Mouse (Mus musculus) hindbrain, embryonic 16.5 days (tissue): ENCODE results near the gene Kdm4a. TPM values are rescaled to one million over a fixed set of nuclear protein-coding genes. Genes with fewer than 3 reads are reported as not detected.

Source experiments
- ATAC-seq: fragments of 200-750 bp; cut with Nextera tagmentation; 2 replicates; pipeline ENCODE4 v1.8.0; 2017; ENCODE audit warnings: moderate TSS enrichment, moderate library complexity
- H3K27ac ChIP-seq: fragments of 300-500 bp; sonication (generic); 2 replicates; pipeline ENCODE4 v1.5.1; 2014; ENCODE audit warnings: low read depth, mild to moderate bottlenecking, control low read depth, low read length, moderate library complexity
- H3K27me3 ChIP-seq: fragments of 300-500 bp; sonication (generic); replicated peaks from 2 replicates; pipeline ENCODE4 v1.6.1; 2014; ENCODE audit warnings: low read length; ENCODE audit not compliant: control insufficient read depth, insufficient read depth
- H3K36me3 ChIP-seq: fragments of 300-500 bp; sonication (generic); 2 replicates; pipeline ENCODE4 v1.6.1; 2014; ENCODE audit warnings: mild to moderate bottlenecking, low read length, moderate library complexity, mixed read lengths; ENCODE audit not compliant: control insufficient read depth, insufficient read depth
- H3K4me1 ChIP-seq: fragments of 300-500 bp; sonication (generic); 2 replicates; pipeline ENCODE4 v1.6.1; 2014; ENCODE audit warnings: low read depth, low read length; ENCODE audit not compliant: control insufficient read depth, insufficient read depth
- H3K4me2 ChIP-seq: fragments of 300-500 bp; sonication (generic); 2 replicates; pipeline ENCODE4 v1.6.1; 2014; ENCODE audit warnings: mild to moderate bottlenecking, low read length, control low read depth, moderate library complexity
- H3K4me3 ChIP-seq: fragments of 300-500 bp; sonication (generic); 2 replicates; pipeline ENCODE4 v1.5.1; 2014; ENCODE audit warnings: mild to moderate bottlenecking, low read length, control low read depth, moderate library complexity
- H3K9ac ChIP-seq: fragments of 300-500 bp; sonication (generic); 2 replicates; pipeline ENCODE4 v1.6.1; 2014; ENCODE audit warnings: low read depth, mild to moderate bottlenecking, control low read depth, low read length, moderate library complexity
- H3K9me3 ChIP-seq: fragments of 300-500 bp; sonication (generic); 2 replicates; pipeline ENCODE4 v1.6.1; 2014; ENCODE audit warnings: mild to moderate bottlenecking, low read length, moderate library complexity; ENCODE audit not compliant: control insufficient read depth
- WGBS: fragments of 180-500 bp; shearing (Covaris S2); extraction: QIAGEN DNeasy Blood & Tissue Kit; methylation state at CpG from one replicate; pipeline ENCODE4 v1.1.7; 2014; 5-methylcytosine and 5-hydroxymethylcytosine counted together
- polyA plus RNA-seq: library from polyadenylated mRNA; unstranded; fragments of >200 nt; fragmentation: Nextera tagmentation; extraction: Ambion mirVana; gene quantifications from 2 replicates; pipeline ENCODE4 v1.2.1, GENCODE M21; 2015

Gene Kdm4a
- polyA plus RNA-seq, 1 experiment from 2014 or later = 38.5 TPM

DNA sequence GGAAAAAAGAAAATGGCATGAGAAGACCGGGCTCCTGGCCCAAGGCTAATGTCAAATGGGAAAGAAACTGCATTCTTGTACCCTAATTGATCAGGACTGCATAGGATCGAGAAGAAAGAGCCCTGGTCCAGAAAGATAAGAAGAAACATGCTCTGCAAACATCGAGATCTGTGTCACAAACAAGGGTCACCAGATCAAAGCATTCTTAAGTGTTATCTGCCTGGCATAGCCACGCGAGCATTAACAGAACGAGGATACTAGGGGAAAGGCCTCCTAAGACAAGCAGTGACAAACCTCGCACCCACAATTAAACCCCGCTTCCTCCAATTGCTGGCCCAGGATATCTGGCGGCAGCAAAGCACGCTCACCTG is 31.5 kb downstream of the Kdm4a start:
- H3K4me2 ChIP-seq = no peak overlapping the region
- WGBS = 88% methylated on average over 10 of the region's 10 CpGs
- H3K27me3 ChIP-seq = no peaks in the 10 kb centered on the region
- H3K36me3 ChIP-seq = peaks cover 75% of the 10 kb centered on the region
- no peaks in the 10 kb centered on the region; the same call in 1 of the 2 replicates for H3K4me1 ChIP-seq
- H3K9ac ChIP-seq = no peak overlapping the region
- no peak overlapping the region for H3K4me3 ChIP-seq
- H3K9me3 ChIP-seq = no peaks in the 10 kb centered on the region
- no peak overlapping the region for H3K27ac ChIP-seq
- no peak for ATAC-seq

DNA sequence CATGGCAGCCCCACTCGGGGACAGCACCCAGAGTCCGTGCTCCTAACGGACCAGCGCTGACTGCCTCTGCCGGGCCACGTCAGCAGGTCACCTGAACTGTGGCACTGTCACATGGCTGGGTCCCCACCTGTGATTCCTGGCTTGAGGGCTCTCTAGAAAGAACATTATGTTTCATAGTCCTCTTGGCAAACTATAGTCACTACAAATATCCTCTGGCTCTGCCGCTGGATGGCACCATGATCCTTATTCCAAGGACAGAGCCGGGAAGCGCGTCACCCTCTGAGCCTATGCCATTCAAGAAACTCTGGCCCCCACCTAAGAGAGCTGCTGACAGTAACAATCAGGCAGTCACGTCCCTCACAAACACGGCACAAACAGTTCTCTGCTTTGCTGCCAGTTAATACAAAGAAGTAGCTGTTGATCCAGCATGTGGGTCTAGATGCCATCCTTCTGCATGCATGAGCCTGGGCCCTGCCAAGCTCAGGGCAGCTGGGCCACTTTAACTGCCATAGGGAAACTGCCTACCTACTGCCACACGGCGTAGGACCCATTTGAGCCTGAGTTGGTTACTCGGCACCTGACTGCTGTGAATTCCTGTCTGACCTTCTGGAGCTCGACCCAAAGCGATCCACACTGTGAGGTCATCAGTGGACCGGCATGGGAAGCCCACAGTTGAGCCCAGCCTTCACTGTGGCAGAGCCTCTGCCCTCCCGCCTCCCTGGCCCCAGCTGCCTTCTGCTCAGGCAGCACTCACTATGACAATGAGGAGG is 32.1 kb downstream of the Kdm4a start:
- Histone ChIP-seq H3K9me3 (no peaks in the 10 kb centered on the region), H3K36me3 (peaks cover 74% of the 10 kb centered on the region), H3K4me3 (no peak overlapping the region), H3K4me1 (no peaks in the 10 kb centered on the region; the same call in 1 of the 2 replicates), H3K27ac (no peak overlapping the region), H3K9ac (no peak overlapping the region), H3K4me2 (no peak overlapping the region), H3K27me3 (no peaks in the 10 kb centered on the region)
- ATAC-seq = peak; percentile 53
- 86% methylated on average over 19 of the region's 19 CpGs for WGBS

GRCm38 (mm10) chr4:118147090-118147489 is 32.8 kb downstream of the Kdm4a start:
- WGBS = 72% methylated on average over 10 of the region's 10 CpGs
- H3K27me3 ChIP-seq = no peaks in the 10 kb centered on the region
- ATAC-seq = peak; percentile 46
- no peak overlapping the region for H3K4me3 ChIP-seq
- no peak overlapping the region for H3K4me2 ChIP-seq
- no peak overlapping the region for H3K9ac ChIP-seq
- H3K36me3 ChIP-seq = peaks cover 73% of the 10 kb centered on the region
- no peak overlapping the region for H3K27ac ChIP-seq
- no peaks in the 10 kb centered on the region for H3K9me3 ChIP-seq
- H3K4me1 ChIP-seq = no peaks in the 10 kb centered on the region; the same call in 1 of the 2 replicates

DNA sequence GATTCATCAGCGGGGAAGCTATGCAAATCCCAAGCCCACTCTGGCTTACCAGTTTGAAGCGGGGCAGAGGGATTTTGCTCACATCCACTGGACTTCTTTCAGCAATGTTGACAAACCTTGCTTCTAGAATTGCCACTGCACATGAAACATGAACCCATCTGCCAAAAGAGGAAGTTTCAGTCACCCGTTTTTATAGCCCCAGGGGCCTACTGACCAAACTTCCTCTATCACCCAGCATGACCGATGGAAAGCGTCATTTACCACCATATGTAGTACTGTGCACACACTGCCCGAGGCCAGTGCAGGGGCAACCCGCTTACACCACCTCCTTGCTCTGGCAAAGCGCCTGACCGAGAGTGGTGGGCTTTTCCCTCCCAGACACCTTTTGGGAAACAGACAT is 35.5 kb downstream of the Kdm4a start:
- WGBS = 90% methylated on average over 9 of the region's 9 CpGs
- H3K27ac ChIP-seq = no peak overlapping the region
- H3K4me3 ChIP-seq = no peak overlapping the region
- H3K4me1 ChIP-seq = no peaks in the 10 kb centered on the region; the same call in 1 of the 2 replicates
- peaks cover 81% of the 10 kb centered on the region for H3K36me3 ChIP-seq
- no peak overlapping the region for H3K4me2 ChIP-seq
- H3K27me3 ChIP-seq = no peaks in the 10 kb centered on the region
- H3K9ac ChIP-seq = no peak overlapping the region
- ATAC-seq = no peak
- no peaks in the 10 kb centered on the region for H3K9me3 ChIP-seq

- Histone ChIP-seq H3K9ac (no peak overlapping the region), H3K36me3 (peaks cover 76% of the 10 kb centered on the region), H3K27ac (no peak overlapping the region), H3K4me3 (no peak overlapping the region), H3K4me1 (no peaks in the 10 kb centered on the region; the same call in 1 of the 2 replicates), H3K4me2 (no peak overlapping the region), H3K9me3 (no peaks in the 10 kb centered on the region), H3K27me3 (no peaks in the 10 kb centered on the region)
- WGBS = 86% methylated on average over 7 of the region's 7 CpGs
- ATAC-seq = no peak
Observed at GRCm38 (mm10) chr4:118143679-118144078, 36.2 kb downstream of the Kdm4a start.

- 90% methylated on average over 5 of the region's 5 CpGs for WGBS
Observed at GRCm38 (mm10) chr4:118141511-118141910, 38.3 kb downstream of the Kdm4a start.

GRCm38 (mm10) chr4:118138891-118139290 is 41.0 kb downstream of the Kdm4a start:
- peak; percentile 28; the same call in 1 of the 2 replicates for ATAC-seq
- Histone ChIP-seq H3K9me3 (no peaks in the 10 kb centered on the region), H3K27me3 (no peaks in the 10 kb centered on the region), H3K4me2 (no peak overlapping the region), H3K4me3 (no peak overlapping the region), H3K9ac (no peak overlapping the region), H3K36me3 (peaks cover 45% of the 10 kb centered on the region), H3K4me1 (peaks cover under 1% of the 10 kb centered on the region), H3K27ac (peak overlapping the region; percentile 46; the same call in 1 of the 2 replicates)
- 47% methylated on average over 5 of the region's 5 CpGs for WGBS

More at GRCm38 (mm10) chr4:118141511-118141910, 38.3 kb downstream of the Kdm4a start:
- H3K4me1 ChIP-seq = no peaks in the 10 kb centered on the region
- H3K27ac ChIP-seq = no peak overlapping the region
- no peaks in the 10 kb centered on the region for H3K27me3 ChIP-seq
- H3K9ac ChIP-seq = no peak overlapping the region
- no peaks in the 10 kb centered on the region for H3K9me3 ChIP-seq
- no peak overlapping the region for H3K4me2 ChIP-seq
- H3K4me3 ChIP-seq = no peak overlapping the region
- no peak for ATAC-seq
- peaks cover 68% of the 10 kb centered on the region for H3K36me3 ChIP-seq

- no peaks in the 10 kb centered on the region for H3K9me3 ChIP-seq
- H3K27me3 ChIP-seq = no peaks in the 10 kb centered on the region
- H3K4me1 ChIP-seq = peaks cover 11% of the 10 kb centered on the region
- WGBS = 82% methylated on average over 16 of the region's 16 CpGs
- no peak overlapping the region for H3K4me2 ChIP-seq
- no peak for ATAC-seq
- peaks cover 34% of the 10 kb centered on the region for H3K36me3 ChIP-seq
- H3K9ac ChIP-seq = no peak overlapping the region
- no peak overlapping the region for H3K27ac ChIP-seq
- H3K4me3 ChIP-seq = no peak overlapping the region
Observed at GRCm38 (mm10) chr4:118137857-118138256, 42.0 kb downstream of the Kdm4a start.

DNA sequence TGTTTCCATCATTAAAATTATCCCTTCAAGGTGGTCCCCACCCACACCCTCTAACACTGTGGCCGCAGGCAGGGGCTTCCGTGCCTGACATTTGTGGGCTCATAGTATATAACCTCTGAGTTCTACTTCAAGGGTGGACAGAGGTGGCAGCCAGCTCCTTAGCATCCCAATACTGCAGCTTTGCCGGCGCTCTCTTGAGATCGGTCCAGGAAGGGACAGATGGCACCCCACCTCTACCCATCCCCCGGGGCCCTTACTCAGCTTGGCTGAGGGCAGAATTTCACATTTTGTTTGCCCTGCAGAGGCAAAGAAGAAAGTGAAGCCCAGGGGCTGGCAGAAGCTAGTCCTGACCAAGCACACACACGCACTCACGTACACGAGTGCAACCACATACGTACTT is 42.5 kb downstream of the Kdm4a start:
- H3K36me3 ChIP-seq = peaks cover 31% of the 10 kb centered on the region
- ATAC-seq = no peak

More for the DNA sequence above, 42.5 kb downstream of the Kdm4a start:
- H3K4me2 ChIP-seq = no peak overlapping the region
- H3K27ac ChIP-seq = no peak overlapping the region
- H3K27me3 ChIP-seq = no peaks in the 10 kb centered on the region
- H3K9ac ChIP-seq = no peak overlapping the region
- H3K4me3 ChIP-seq = no peak overlapping the region
- 85% methylated on average over 10 of the region's 10 CpGs for WGBS
- no peaks in the 10 kb centered on the region for H3K9me3 ChIP-seq
- peaks cover 15% of the 10 kb centered on the region for H3K4me1 ChIP-seq
